Comparison of ENCODE assay signal across 26 mouse cellular contexts in the genomic region with DNA sequence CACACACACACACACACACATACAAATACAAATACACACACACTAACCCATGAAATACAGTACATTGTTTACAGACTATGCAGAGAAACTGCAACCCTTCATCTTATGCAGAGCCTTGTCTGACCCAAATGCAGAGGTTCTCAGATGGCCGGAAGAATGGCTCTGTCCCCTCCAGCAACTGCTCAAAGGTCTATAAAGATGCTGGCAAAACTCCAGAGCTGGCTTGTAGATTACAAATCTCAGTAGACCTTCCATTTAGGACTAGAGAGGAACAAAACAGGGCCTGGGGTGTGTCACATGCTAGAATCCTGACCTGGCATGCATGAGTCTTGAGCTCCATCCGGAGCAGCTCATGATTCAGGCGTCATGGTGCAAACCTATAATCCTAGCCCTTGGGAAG.
DNase-seq lines count a peak whose midpoint lies in the region; ATAC-seq and TF ChIP-seq lines count a peak whose summit lies in the region.
"Had no signal": no experiment of that assay in that cellular context is flagged by ENCODE, and none has a peak within 500 bp of the region (broad histone marks: within the 10 kb centered on the region; RNA-seq: fewer than 3 reads in every experiment).

No protein-coding gene starts in this region.

- H3K4me3 ChIP-seq in forebrain, embryonic 14.5 days (ENCODE audit: low read depth, low read length), result no peak overlapping the region
- no peak overlapping the region for H3K4me3 ChIP-seq in forebrain, embryonic 16.5 days (replicated peaks; ENCODE audit: low read length)
- no peak overlapping the region for H3K4me3 ChIP-seq in kidney, postnatal 0 days (replicated peaks; ENCODE audit: low read depth, low read length)
- no peak overlapping the region for H3K4me3 ChIP-seq in kidney, embryonic 15.5 days (replicated peaks)
- no peak overlapping the region for H3K4me3 ChIP-seq in lung, postnatal 0 days (ENCODE audit: low read depth, low read length)
- no peak overlapping the region for H3K4me3 ChIP-seq in lung, adult 2 months (replicated peaks; ENCODE audit: extremely low read depth, low read depth, low read length)
- H3K4me3 ChIP-seq in embryonic fibroblast, embryonic 13.5 days (ENCODE audit: insufficient read depth, low read length), result no peak overlapping the region
- H3K4me3 ChIP-seq: forebrain, embryonic 10.5 days; hindbrain, embryonic 15.5 days; lung, embryonic 15.5 days; midbrain, embryonic 15.5 days; neural tube, embryonic 15.5 days had no signal

- H3K9ac ChIP-seq in forebrain, embryonic 14.5 days (ENCODE audit: low read length), result no peak overlapping the region
- no peak overlapping the region for H3K9ac ChIP-seq in forebrain, embryonic 16.5 days (replicated peaks; ENCODE audit: low read depth, low read length)
- H3K9ac ChIP-seq in kidney, postnatal 0 days (ENCODE audit: low read depth, low read length), result no peak overlapping the region
- H3K9ac ChIP-seq in kidney, embryonic 15.5 days, result no peak overlapping the region
- H3K9ac ChIP-seq in lung, postnatal 0 days (replicated peaks; ENCODE audit: low read depth), result no peak overlapping the region
- H3K9ac ChIP-seq: forebrain, postnatal 0 days; hindbrain, embryonic 15.5 days; liver, embryonic 14.5 days; lung, embryonic 15.5 days; midbrain, embryonic 15.5 days; neural tube, embryonic 15.5 days had no signal

- H3K9me3 ChIP-seq in forebrain, embryonic 14.5 days (replicated peaks; ENCODE audit: control insufficient read depth, low read length), result no peaks in the 10 kb centered on the region
- no peaks in the 10 kb centered on the region for H3K9me3 ChIP-seq in forebrain, embryonic 16.5 days (ENCODE audit: control insufficient read depth, low read length)
- no peaks in the 10 kb centered on the region for H3K9me3 ChIP-seq in kidney, postnatal 0 days (replicated peaks; ENCODE audit: low read length)
- no peaks in the 10 kb centered on the region for H3K9me3 ChIP-seq in kidney, embryonic 15.5 days (replicated peaks)
- H3K9me3 ChIP-seq in lung, postnatal 0 days (ENCODE audit: low read length), result no peaks in the 10 kb centered on the region
- H3K9me3 ChIP-seq: forebrain, embryonic 10.5 days; G1E; hindbrain, embryonic 15.5 days; lung, embryonic 15.5 days; midbrain, embryonic 15.5 days; neural tube, embryonic 15.5 days had no signal

- no peak for TF ChIP-seq CTCF in kidney, postnatal 0 days (IDR thresholded peaks at IDR 0.05; ENCODE audit: low read depth)
- no peak for TF ChIP-seq CTCF in lung, postnatal 0 days (IDR thresholded peaks at IDR 0.05)
- TF ChIP-seq CTCF in lung, adult 2 months (IDR thresholded peaks at IDR 0.05; ENCODE audit: insufficient read depth, low read length), result no peak
- TF ChIP-seq CTCF in embryonic fibroblast, embryonic 13.5 days (IDR thresholded peaks at IDR 0.05; ENCODE audit: borderline replicate concordance, insufficient read depth, low read length), result no peak

- ATAC-seq in forebrain, embryonic 14.5 days, result no peak
- ATAC-seq in forebrain, embryonic 16.5 days, result no peak
- no peak for ATAC-seq in kidney, postnatal 0 days (replicated peaks; ENCODE audit: low FRiP score, low read depth)
- ATAC-seq in kidney, embryonic 15.5 days (replicated peaks; ENCODE audit: low FRiP score), result no peak
- ATAC-seq in lung, postnatal 0 days, result 0 out of 2 replicates have a peak, but pooled peaks have one; percentile 8
- ATAC-seq: forebrain, postnatal 0 days; inflammation-experienced regulatory T-cells, adult 6 months; midbrain, embryonic 15.5 days; Patski had no signal

- TF ChIP-seq EP300 in lung, postnatal 0 days (IDR thresholded peaks at IDR 0.05), result no peak

- WGBS in forebrain, embryonic 14.5 days, result 80% methylated on average over 3 of the region's 3 CpGs
- WGBS in forebrain, embryonic 16.5 days, result 72% methylated on average over 3 of the region's 3 CpGs
- 57% methylated on average over 3 of the region's 3 CpGs for WGBS in kidney, postnatal 0 days
- 53% methylated on average over 3 of the region's 3 CpGs for WGBS in kidney, embryonic 15.5 days
- WGBS in lung, postnatal 0 days, result 72% methylated on average over 3 of the region's 3 CpGs
- WGBS in lung, adult 2 months, result 70% methylated on average over 3 of the region's 3 CpGs

- no peaks in the 10 kb centered on the region for H3K4me1 ChIP-seq in forebrain, embryonic 14.5 days (ENCODE audit: control insufficient read depth, insufficient read depth, low read length)
- H3K4me1 ChIP-seq in forebrain, embryonic 16.5 days (replicated peaks; ENCODE audit: control insufficient read depth, insufficient read depth, low read length), result no peaks in the 10 kb centered on the region
- H3K4me1 ChIP-seq in kidney, postnatal 0 days (replicated peaks; ENCODE audit: insufficient read depth, low read length), result no peaks in the 10 kb centered on the region
- 0 out of 2 replicates have a peak, but pooled peaks cover 3% of the 10 kb centered on the region for H3K4me1 ChIP-seq in kidney, embryonic 15.5 days
- no peaks in the 10 kb centered on the region; the same call in 1 of the 2 replicates for H3K4me1 ChIP-seq in lung, postnatal 0 days (ENCODE audit: insufficient read depth, low read depth, low read length)
- H3K4me1 ChIP-seq in lung, adult 2 months (ENCODE audit: control insufficient read depth, insufficient read depth, low read length), result no peaks in the 10 kb centered on the region
- H3K4me1 ChIP-seq in embryonic fibroblast, embryonic 13.5 days (ENCODE audit: control insufficient read depth, insufficient read depth, low read length), result peaks cover 6% of the 10 kb centered on the region
- H3K4me1 ChIP-seq: forebrain, embryonic 10.5 days; hindbrain, embryonic 15.5 days; midbrain, embryonic 15.5 days; neural tube, embryonic 15.5 days had no signal

- H3K36me3 ChIP-seq in forebrain, embryonic 14.5 days (ENCODE audit: control insufficient read depth, insufficient read depth, low read length), result no peaks in the 10 kb centered on the region
- H3K36me3 ChIP-seq in forebrain, embryonic 16.5 days (ENCODE audit: control insufficient read depth, insufficient read depth), result no peaks in the 10 kb centered on the region
- H3K36me3 ChIP-seq in kidney, postnatal 0 days (ENCODE audit: insufficient read depth, low read length), result no peaks in the 10 kb centered on the region
- no peaks in the 10 kb centered on the region for H3K36me3 ChIP-seq in kidney, embryonic 15.5 days
- H3K36me3 ChIP-seq in lung, postnatal 0 days (ENCODE audit: insufficient read depth, low read length), result no peaks in the 10 kb centered on the region
- H3K36me3 ChIP-seq: forebrain, embryonic 10.5 days; G1E; hindbrain, embryonic 15.5 days; lung, embryonic 15.5 days; midbrain, embryonic 15.5 days; neural tube, embryonic 15.5 days had no signal

- no peak for TF ChIP-seq POLR2A in lung, adult 2 months (IDR thresholded peaks at IDR 0.05; ENCODE audit: borderline replicate concordance, extremely low read depth, low read depth, low read length)
- no peak for TF ChIP-seq POLR2A in embryonic fibroblast, embryonic 13.5 days (IDR thresholded peaks at IDR 0.05; ENCODE audit: low read depth, low read length)

- peak; percentile 3 for DNase-seq in forebrain, embryonic 14.5 days (ENCODE audit: low spot score)
- peak; percentile 64 for DNase-seq in kidney, postnatal 0 days (ENCODE audit: low spot score)
- peak; percentile 34 for DNase-seq in lung, postnatal 0 days (ENCODE audit: low spot score)
- DNase-seq in lung, adult 2 months, result no peak
- DNase-seq in cerebellum, postnatal 25 days, result no peak
- DNase-seq: adrenal gland, postnatal 14 days; cerebellum, adult 18-20 months; forebrain, postnatal 0 days; kidney, adult 8-10 months; left cerebral cortex, postnatal 4 days; liver; lung, postnatal 4 days; retina, postnatal 1 day; right cerebral cortex, postnatal 14 days had no signal

- H3K4me2 ChIP-seq in forebrain, embryonic 14.5 days (ENCODE audit: low read length), result no peak overlapping the region
- H3K4me2 ChIP-seq in forebrain, embryonic 16.5 days (ENCODE audit: low read length), result no peak overlapping the region
- H3K4me2 ChIP-seq in kidney, postnatal 0 days (ENCODE audit: low read length), result no peak overlapping the region
- no peak overlapping the region for H3K4me2 ChIP-seq in kidney, embryonic 15.5 days
- no peak overlapping the region for H3K4me2 ChIP-seq in lung, postnatal 0 days (replicated peaks; ENCODE audit: low read depth, low read length)
- H3K4me2 ChIP-seq: hindbrain, embryonic 15.5 days; lung, embryonic 15.5 days; midbrain, embryonic 15.5 days; neural tube, embryonic 15.5 days had no signal

- H3K27me3 ChIP-seq in forebrain, embryonic 14.5 days (replicated peaks; ENCODE audit: control insufficient read depth, insufficient read depth, low read length), result no peaks in the 10 kb centered on the region
- H3K27me3 ChIP-seq in forebrain, embryonic 16.5 days (replicated peaks; ENCODE audit: control insufficient read depth, insufficient read depth, low read length), result no peaks in the 10 kb centered on the region
- no peaks in the 10 kb centered on the region for H3K27me3 ChIP-seq in kidney, postnatal 0 days (ENCODE audit: insufficient read depth, low read length)
- no peaks in the 10 kb centered on the region for H3K27me3 ChIP-seq in kidney, embryonic 15.5 days
- H3K27me3 ChIP-seq in lung, postnatal 0 days (replicated peaks; ENCODE audit: insufficient read depth, low read length), result no peaks in the 10 kb centered on the region
- H3K27me3 ChIP-seq: hindbrain, embryonic 15.5 days; lung, embryonic 15.5 days; midbrain, embryonic 15.5 days; neural tube, embryonic 15.5 days; Patski had no signal

- no peak overlapping the region for H3K27ac ChIP-seq in forebrain, embryonic 14.5 days (ENCODE audit: low read depth, low read length)
- H3K27ac ChIP-seq in forebrain, embryonic 16.5 days (ENCODE audit: low read length), result no peak overlapping the region
- H3K27ac ChIP-seq in kidney, postnatal 0 days, result no peak overlapping the region
- H3K27ac ChIP-seq in kidney, embryonic 15.5 days, result no peak overlapping the region
- H3K27ac ChIP-seq in lung, postnatal 0 days (ENCODE audit: low read length), result no peak overlapping the region
- 0 out of 2 replicates have a peak overlapping the region, but pooled peaks have one; percentile 89 for H3K27ac ChIP-seq in embryonic fibroblast, embryonic 13.5 days (ENCODE audit: insufficient read depth, low read length)
- H3K27ac ChIP-seq: forebrain, embryonic 10.5 days; hindbrain, embryonic 15.5 days; liver, embryonic 14.5 days; lung, embryonic 15.5 days; midbrain, embryonic 15.5 days; neural tube, embryonic 15.5 days had no signal

Comparison
In these comparisons a context has a peak if more than half of its experiments do, and no peak if none do; other contexts are left out.
1. DNase-seq: peak in forebrain, embryonic 14.5 days (single experiment), kidney, postnatal 0 days (single experiment) and lung, postnatal 0 days (single experiment); none in lung, adult 2 months (single experiment) and cerebellum, postnatal 25 days (0 of 2).